Mouse (Mus musculus) forebrain, embryonic 10.5 days (tissue): ENCODE data around the gene Slc4a5. TPM values are rescaled to one million over a fixed set of nuclear protein-coding genes. Genes with fewer than 3 reads are reported as not detected.

Experiments
- DNase-seq: peaks from one replicate; pipeline ENCODE4 v3.0.0-alpha.2; 2017; ENCODE audit warnings: low spot score; ENCODE audit errors: extremely low spot score
- H3K27ac ChIP-seq: fragments of 300-500 bp; sonication (generic); 2 replicates; pipeline ENCODE4 v1.5.1; 2016; ENCODE audit warnings: mild to moderate bottlenecking
- H3K27me3 ChIP-seq: fragments of 300-500 bp; sonication (generic); 2 replicates; pipeline ENCODE4 v1.6.1; 2016; ENCODE audit warnings: mild to moderate bottlenecking; ENCODE audit not compliant: poor library complexity, severe bottlenecking
- H3K36me3 ChIP-seq: fragments of 300-500 bp; sonication (generic); replicated peaks from 2 replicates; pipeline ENCODE4 v1.6.1; 2016; ENCODE audit warnings: mild to moderate bottlenecking, moderate library complexity
- H3K4me1 ChIP-seq: fragments of 300-500 bp; sonication (generic); 2 replicates; pipeline ENCODE4 v1.6.1; 2016
- H3K4me3 ChIP-seq: fragments of 300-500 bp; sonication (generic); 2 replicates; pipeline ENCODE4 v1.5.1; 2016; ENCODE audit warnings: mild to moderate bottlenecking, moderate library complexity
- H3K9me3 ChIP-seq: fragments of 300-500 bp; sonication (generic); 2 replicates; pipeline ENCODE4 v1.6.1; 2016; ENCODE audit warnings: mild to moderate bottlenecking, moderate library complexity
- WGBS: fragments of 180-500 bp; shearing (Covaris S2); methylation state at CpG from one replicate; pipeline ENCODE4 v1.1.7; 2016; 5-methylcytosine and 5-hydroxymethylcytosine counted together
- polyA plus RNA-seq: library from polyadenylated mRNA; unstranded; fragments of >200 nt; fragmentation: Nextera tagmentation; extraction: Ambion mirVana; gene quantifications from 2 replicates; pipeline ENCODE4 v1.2.1, GENCODE M21; 2016

Gene Slc4a5
- polyA plus RNA-seq, 1 experiment from 2014 or later, result 0.30 TPM

DNA sequence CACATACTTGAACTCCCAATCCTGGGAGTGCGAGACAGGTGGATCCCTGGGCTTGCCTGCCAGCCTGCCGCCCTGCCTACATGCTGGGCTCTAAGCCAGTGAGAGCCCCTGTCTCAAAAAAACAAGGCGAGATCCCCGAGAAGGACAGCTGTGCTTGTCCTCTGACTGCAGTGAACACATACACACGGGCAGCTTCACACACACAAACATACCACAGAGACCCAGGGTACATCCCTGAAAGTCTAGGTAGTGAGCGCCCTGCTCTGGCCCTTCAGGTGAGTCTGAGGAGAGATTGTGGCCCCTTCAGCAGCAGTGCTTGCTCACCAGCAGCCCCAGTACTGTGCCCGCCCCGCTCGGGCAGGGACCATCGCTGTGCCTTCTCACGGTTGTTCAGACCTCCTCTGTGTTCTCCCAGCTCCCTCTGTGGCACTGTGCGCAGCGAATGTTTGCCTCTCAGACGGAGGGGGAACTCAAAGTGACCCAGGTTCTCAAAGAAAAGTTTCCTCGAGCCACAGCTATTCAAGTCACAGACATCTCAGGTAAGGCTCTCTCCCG, 131.3 kb downstream of the Slc4a5 start:
- peaks cover 28% of the 10 kb centered on the region for H3K4me1 ChIP-seq
- H3K27ac ChIP-seq, result peak overlapping the region; percentile 97
- no peaks in the 10 kb centered on the region for H3K9me3 ChIP-seq
- H3K27me3 ChIP-seq, result no peaks in the 10 kb centered on the region
- no peak overlapping the region; the same call in 1 of the 2 replicates for H3K4me3 ChIP-seq
- DNase-seq, result no peak
- H3K36me3 ChIP-seq, result peaks cover 43% of the 10 kb centered on the region
- 91% methylated on average over 16 of the region's 16 CpGs for WGBS

DNA sequence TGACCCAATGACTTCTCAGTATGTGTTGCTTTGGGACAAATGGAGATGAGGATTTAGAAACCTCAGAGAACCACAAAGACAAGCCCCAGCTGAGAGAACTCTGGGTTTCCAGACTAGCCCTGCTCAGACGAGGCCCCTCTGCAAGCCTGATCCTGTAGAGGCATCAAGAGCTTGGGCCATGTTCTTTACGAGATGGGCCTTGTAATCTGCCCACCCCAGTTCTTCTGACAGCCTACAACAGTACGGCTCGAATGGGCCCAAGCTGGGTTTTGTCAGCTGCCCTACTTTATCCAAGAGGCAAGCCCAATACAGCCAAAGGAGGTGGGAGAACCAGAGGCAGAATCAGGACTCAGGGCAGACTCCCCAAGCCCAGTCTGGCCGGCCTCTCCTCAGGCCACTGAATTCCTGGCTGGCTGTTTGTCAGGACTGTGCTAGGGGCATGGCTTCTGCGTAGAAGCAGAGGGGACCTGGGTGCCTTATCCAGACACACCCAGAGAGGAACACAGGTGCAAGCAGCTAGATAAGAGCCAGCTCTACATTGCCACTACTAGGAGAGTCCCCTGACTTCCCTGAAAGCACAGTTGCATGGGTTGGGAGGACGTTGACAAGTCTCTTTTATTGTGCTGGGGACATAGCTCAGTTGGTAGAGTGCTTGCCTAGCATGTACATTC, 132.0 kb downstream of the Slc4a5 start:
- Histone ChIP-seq H3K27me3 (no peaks in the 10 kb centered on the region), H3K4me1 (peaks cover 28% of the 10 kb centered on the region), H3K27ac (peak overlapping the region; percentile 97), H3K4me3 (no peak overlapping the region; the same call in 1 of the 2 replicates), H3K9me3 (no peaks in the 10 kb centered on the region), H3K36me3 (peaks cover 48% of the 10 kb centered on the region)
- no peak for DNase-seq
- WGBS, result 87% methylated on average over 7 of the region's 7 CpGs

DNA sequence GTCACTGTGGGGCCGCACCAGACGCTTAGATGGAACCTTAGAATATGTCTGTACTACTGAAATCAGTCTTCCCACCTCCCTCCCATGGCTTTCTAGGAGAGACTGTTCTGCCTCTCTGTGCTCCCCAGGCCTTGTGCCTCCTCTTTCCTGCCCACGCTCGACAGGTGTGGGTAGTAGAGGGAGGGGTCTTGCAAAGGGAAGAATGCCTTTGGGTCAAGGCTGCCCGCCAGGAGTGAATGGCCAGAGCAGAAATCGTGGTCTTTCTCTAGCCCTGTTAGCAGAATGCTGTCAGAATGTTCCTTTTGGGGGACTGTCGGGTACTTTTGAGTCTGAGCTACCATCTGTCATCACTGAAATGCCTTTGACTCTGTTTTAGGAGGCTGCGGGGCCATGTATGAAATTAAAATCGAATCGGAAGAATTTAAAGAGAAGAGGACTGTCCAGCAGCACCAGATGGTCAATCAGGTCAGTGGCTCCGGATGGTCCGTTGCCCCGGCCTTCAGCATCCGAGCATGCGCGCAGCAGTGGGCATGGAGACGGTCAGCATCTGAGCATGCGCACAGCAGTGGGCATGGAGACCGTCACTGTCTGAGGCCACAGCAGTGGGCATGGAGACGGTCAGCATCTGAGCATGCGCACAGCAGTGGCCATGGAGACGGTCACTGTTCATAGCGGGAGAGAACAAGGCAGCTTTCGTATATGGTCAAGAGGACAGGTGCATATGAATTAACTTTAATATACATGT, 133.2 kb downstream of the Slc4a5 start:
- H3K4me1 ChIP-seq, result peaks cover 28% of the 10 kb centered on the region
- WGBS, result 95% methylated on average over 24 of the region's 24 CpGs
- H3K4me3 ChIP-seq, result no peak overlapping the region
- H3K9me3 ChIP-seq, result no peaks in the 10 kb centered on the region
- no peaks in the 10 kb centered on the region for H3K27me3 ChIP-seq
- H3K27ac ChIP-seq, result peak overlapping the region; percentile 97; the same call in 1 of the 2 replicates
- peaks cover 57% of the 10 kb centered on the region for H3K36me3 ChIP-seq
- no peak for DNase-seq

Other genes with a start within 250 kb of the Slc4a5 start
- 10.4 and 10.9 TPM in 2 replicates for gene Dok1, start 186.4 kb upstream of the Slc4a5 start, polyA plus RNA-seq
- gene Loxl3, start 185.7 kb upstream of the Slc4a5 start, polyA plus RNA-seq, result 7.2 and 9.4 TPM in 2 replicates
- 164 and 169 TPM in 2 replicates for gene Aup1, start 165.3 kb upstream of the Slc4a5 start, polyA plus RNA-seq
- 78.1 and 92.0 TPM in 2 replicates for gene Htra2, start 164.6 kb upstream of the Slc4a5 start, polyA plus RNA-seq
- 1.7 TPM in 2 replicates for gene Dqx1, start 162.0 kb upstream of the Slc4a5 start, polyA plus RNA-seq
- not detected in 2 replicates for gene Tlx2, start 149.5 kb upstream of the Slc4a5 start, polyA plus RNA-seq
- 37.6 and 39.4 TPM in 2 replicates for gene Pcgf1, start 142.0 kb upstream of the Slc4a5 start, polyA plus RNA-seq
- 0.20 and 0.29 TPM in 2 replicates for gene Lbx2, start 133.5 kb upstream of the Slc4a5 start, polyA plus RNA-seq
- gene Ccdc142, start 118.2 kb upstream of the Slc4a5 start, polyA plus RNA-seq, result 2.6 and 3.1 TPM in 2 replicates
- 1.9 and 2.2 TPM in 2 replicates for gene Gm42688, start 118.2 kb upstream of the Slc4a5 start, polyA plus RNA-seq
- 135 and 149 TPM in 2 replicates for gene Mrpl53, start 110.8 kb upstream of the Slc4a5 start, polyA plus RNA-seq
- gene Mogs, start 104.3 kb upstream of the Slc4a5 start, polyA plus RNA-seq, result 32.6 and 38.3 TPM in 2 replicates
- 125 and 137 TPM in 2 replicates for gene Wbp1, start 98.3 kb upstream of the Slc4a5 start, polyA plus RNA-seq
- 17.5 and 19.2 TPM in 2 replicates for gene Ino80b, start 94.4 kb upstream of the Slc4a5 start, polyA plus RNA-seq
- 32.1 and 32.7 TPM in 2 replicates for gene Rtkn, start 84.4 kb upstream of the Slc4a5 start, polyA plus RNA-seq
- 13.9 and 14.7 TPM in 2 replicates for gene Wdr54, start 63.4 kb upstream of the Slc4a5 start, polyA plus RNA-seq
- 1.3 and 1.9 TPM in 2 replicates for gene 1700003E16Rik, start 63.4 kb upstream of the Slc4a5 start, polyA plus RNA-seq
- gene Dctn1, start 53.9 kb upstream of the Slc4a5 start, polyA plus RNA-seq, result 88.8 and 93.8 TPM in 2 replicates
- gene Mthfd2, start 106.1 kb downstream of the Slc4a5 start, polyA plus RNA-seq, result 64.5 and 65.7 TPM in 2 replicates
- 55.2 and 59.3 TPM in 2 replicates for gene Mob1a, start 106.2 kb downstream of the Slc4a5 start, polyA plus RNA-seq
- 168 and 172 TPM in 2 replicates for gene Bola3, start 129.3 kb downstream of the Slc4a5 start, polyA plus RNA-seq
- gene Tet3, start 239.3 kb downstream of the Slc4a5 start, polyA plus RNA-seq, result 37.3 and 38.3 TPM in 2 replicates